Mouse (Mus musculus) urinary bladder, postnatal 14 days (tissue): Measurements from ENCODE around the gene Krt83.
"Not testable (repeated sequence)": the region's sequence is repeated elsewhere in the genome, so short reads cannot be mapped to it uniquely, and the experiment has no call there.

Experiments
- DNase-seq: peaks from one replicate; pipeline ENCODE4 v3.0.0; 2021; ENCODE audit warnings: low spot score

Gene Krt83

DNA sequence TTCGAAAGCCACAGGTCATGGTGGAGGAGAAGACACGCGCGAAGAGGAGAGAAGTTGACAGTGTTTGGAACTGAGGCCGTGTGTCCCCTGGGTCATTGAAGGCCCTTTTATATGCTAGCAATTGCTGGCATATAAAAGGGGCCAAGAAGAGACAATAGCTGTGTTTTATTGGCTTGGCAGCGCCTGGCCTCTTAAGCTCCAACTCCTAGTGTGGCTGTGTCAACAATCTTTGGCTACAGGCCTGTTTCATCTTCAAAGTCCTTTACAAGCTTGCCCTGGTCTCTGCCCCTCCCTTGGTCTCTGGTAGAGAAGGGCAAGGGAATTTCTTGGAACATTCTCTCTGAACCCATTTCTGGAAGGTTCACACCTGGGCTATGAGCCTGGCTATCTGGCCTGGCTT lies at the start of gene Krt83:
TSS of gene Krt83 (minus strand) at position 82 of the 400 bp plus-strand sequence.
- no peak for DNase-seq

DNA sequence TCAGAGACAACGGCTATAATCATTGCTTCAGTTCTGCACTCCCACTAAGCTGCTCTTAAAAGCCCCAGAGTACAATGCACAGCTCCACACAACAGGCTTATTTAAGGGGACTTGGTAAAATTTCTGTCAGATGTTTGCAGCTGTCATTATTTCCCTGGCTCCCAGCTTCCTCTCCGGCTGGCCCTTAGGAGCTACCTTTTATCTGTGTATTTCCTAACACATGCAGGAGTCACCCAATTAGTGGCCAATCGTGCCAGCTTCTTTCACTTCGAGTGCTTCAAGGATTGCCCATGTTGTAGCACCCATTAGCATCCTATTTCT lies 47.2 kb upstream of the Krt83 start:
- no peak for DNase-seq

DNA sequence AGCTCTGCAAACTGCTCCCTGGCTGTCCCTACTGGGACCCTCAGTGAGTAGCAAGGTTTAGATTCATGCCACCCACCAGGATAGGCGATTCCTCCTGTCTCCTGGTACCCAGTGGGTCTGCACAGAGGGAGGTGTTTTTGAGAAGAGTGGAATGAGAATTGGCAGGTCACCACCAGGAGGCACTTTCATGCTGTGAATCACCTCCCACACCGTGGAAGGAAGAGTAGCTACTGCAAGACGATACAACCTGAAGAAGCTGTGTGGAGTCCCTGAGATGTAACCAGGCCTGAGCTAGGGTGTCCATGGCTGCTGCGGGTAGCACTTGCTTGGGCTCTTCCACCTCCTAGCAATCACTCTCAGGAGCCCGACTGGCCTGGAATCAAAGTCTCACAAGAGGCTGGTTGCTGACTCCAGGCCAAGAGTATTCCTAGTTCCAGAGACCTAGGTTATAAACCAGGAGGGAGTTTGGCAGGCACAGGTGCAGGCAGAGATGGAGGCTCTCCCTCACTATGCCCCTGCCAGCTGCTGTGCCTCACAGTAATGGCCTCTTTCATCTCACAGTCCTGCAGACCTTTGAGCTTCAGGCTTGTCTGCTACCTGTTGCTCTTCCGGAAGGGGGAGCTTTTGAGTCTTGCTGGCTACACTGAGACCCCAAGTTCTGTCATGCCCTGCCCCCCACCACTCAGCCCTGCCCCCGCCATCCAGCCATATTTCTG lies 46.7 kb upstream of the Krt83 start:
- peak; percentile 20 for DNase-seq

DNA sequence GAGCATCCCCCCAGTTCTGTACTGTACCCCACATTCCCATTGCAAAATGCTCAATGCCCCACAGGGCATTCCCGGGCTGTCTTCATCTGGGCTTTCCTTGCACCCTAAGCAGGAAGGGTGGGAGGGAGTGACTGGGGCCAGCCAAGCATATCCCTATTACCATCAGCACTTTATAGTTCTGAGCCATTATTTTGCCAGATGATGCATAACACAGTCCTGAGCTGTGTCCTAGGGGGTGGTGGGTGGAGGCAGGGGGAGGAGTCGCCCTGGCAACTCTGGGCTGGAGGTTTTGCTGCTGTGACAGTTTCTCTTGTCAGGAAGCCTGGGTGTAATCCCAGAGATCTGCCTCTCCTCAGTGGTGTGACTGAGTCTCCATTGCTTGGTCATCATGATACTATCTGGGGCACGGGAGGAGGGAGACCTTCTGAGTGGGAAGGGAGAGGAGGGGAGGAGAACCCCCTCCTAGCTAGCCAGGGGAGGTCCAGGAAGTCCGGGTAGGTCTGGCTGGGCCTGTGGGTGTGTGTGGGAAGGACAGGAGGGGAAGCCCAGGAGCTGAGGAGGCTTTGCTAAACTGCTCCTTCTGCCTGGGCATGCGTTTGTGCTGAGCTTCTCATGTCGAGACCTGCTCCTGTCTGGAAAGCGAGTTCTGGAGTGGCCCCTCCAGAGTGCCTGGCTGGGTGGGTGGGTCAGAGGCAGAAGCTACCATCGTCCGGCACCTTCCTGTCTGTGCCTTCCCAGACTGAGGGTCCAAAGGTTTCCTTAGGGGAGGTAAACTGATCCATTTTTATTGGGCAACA lies 44.9 kb upstream of the Krt83 start:
- DNase-seq, result peak; percentile 70

DNA sequence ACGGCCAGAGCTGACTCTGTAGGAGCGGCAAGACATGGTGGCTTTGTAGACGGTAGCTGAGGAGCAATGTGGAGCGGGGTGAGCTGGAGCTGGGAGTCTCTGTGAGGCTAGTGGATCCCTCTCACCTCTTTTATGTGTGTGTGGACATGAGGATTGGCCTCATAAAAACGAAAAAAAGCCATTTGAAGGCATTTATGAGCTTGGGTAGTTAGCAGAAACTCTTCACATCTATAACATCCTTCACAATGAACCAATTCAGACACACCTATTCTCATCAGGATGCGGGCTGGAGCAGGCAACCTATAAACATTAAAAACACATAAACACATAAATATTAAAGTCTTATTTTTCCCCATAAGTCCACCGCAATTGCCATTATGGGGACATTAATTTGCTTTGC lies 41.4 kb upstream of the Krt83 start, which contains the start of gene Krt84:
TSS of gene Krt84 (minus strand) at position 101 of the 400 bp plus-strand sequence.
- no peak for DNase-seq

DNA sequence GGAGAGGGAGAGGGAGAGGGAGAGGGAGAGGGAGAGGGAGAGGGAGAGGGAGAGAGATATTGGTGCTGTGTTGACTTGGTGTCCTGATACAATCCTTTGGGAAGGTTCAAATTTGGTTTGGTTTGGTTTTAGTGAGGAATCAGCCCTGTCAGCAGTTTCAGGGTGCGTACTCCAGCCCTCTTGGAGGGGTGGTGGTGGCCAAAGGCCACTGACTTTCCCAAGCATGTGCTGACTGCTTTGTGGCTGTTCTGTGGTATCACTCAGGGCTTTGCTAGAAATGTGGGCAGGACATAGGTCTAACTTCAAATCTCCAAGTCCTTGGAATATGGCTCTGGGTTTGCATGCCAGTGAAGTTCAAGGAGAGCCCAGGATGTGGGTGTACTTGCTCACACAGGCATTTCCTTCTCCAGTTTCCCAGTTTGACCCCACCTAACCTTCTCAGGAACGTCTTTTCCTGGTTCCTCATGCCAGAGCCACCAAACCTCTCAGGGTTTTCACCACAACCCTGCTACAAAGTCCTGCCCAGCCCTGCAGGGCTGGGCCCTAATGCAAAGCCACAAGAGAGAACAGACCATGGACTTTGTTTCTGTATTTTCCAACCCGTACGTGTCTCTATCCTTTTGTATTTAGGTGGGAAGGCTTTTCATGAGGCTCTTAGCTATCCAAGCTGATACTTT lies 31.4 kb upstream of the Krt83 start:
- DNase-seq, result no peak

DNA sequence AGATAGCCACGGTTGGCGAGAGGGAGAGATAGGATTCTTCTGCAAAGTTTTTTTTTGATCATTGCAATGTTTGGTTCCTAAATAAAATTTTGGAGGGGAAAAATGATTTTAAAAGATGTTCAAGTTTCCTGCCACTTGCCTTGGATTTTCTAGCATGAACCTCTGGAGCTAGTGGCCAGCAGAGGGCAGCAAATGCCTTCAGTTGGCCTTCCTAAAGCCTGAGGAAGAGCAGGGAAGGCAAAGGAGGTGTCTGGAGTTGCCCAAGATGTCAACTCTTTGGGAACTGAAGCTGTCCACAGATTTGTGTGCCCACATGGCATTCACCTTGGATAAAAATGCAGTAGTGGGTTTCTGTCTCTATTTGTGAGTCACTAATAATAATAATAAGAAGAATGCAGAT lies 28.5 kb upstream of the Krt83 start:
- peak; percentile 86 for DNase-seq

DNA sequence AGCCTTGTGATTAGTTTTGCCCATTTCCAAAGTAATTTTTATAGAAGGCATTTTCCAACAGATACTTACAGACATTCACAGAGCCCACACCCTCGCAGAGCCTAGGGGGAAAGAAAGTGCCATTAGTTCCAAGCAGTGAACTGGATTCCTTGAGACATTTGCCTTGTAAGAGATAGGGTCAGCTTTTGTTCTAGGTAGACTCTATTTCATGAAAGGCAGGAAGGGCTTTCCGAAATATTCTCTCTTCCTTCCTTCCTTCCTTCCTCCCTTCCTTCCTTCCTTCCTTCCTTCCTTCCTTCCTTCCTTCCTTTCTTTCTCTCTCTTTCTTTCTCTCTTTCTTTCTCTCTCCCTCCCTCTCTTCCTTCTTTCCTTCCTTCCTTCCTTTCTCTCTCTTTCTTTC lies 25.8 kb upstream of the Krt83 start, which contains the start of gene Gm49425:
TSS of gene Gm49425 (minus strand) at position 101 of the 400 bp plus-strand sequence.
- not testable (repeated sequence) for DNase-seq

DNA sequence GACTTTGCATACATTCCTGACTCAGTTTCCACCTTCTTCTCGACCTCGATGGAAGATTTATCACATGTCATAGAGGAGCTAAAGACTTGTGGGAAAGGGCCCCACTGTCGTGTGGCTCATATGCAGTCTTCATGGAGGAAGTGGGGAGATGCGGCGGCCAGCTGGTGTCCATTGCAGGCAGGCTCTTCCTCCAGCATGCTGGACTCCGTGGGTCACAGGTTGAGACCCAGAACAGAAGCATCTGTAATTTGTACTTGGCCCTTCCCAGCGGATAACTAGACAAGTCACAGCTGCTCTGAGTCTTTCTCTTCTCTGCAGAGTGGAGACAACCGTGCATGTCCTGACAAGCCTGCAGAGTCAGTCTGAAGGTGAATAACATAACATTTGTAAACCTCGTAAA lies 16.9 kb upstream of the Krt83 start:
- DNase-seq, result peak; percentile 9

DNA sequence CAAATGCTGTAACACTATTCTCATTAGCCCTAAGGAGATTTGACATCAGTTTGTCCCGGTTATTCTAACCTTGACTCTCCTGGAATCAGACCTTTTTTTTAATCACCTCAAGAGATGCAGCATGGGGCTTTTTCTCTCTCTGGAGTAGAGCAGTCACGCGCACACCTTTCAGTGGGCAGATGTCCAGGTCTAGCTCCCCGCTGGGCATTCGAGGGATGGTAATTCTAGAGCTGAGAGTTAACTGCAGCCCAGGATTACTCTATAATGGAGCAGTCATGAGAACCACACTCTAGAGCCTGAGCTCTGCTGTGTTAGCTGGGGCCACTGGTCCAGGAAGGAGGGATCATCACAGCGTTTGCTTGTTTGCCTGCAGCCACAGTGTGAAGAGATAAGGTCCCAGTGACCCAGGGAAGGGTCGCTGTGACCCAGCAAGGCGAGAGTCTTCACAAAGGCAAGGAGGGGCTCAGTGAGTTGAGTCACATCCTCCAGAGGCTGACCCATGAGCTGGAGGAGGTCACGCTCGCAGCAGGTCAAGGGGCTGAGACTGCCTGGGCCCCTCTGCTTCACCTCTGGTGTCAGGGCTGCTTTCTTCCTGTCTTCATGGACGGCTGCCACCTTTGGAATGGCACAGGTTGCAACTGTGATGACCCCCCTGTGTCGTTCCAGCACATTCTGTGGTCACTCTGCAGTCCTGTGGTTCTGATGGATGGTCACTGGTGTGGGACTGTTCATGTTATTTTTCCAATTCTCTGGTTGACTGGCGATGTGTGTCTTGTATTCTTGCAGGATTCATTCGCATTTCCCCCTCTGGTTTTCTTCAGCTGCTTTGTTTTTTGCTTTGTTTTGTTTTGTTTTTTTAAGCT lies 15.8 kb upstream of the Krt83 start:
- no peak for DNase-seq

DNA sequence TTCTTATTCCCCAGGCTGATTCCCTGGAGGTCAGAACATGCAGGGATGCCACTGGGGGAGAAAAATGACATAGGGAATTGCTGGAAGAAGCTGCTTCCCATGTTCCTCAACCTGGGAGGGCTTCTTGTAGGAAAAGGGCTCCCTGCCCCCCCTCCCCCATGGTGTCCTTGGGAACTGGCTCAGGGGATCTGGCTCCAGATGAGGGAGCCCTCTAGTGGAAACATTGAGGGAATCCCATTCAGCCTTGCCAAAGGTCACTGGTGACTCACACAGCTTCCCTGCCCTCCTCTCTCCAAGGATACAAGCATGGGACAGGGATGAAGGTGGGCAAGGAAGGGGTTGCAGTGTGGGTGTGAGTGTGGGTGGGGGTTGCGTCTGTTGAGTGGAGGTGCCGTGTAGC lies 5.9 kb upstream of the Krt83 start:
- DNase-seq, result peak; percentile 49

DNA sequence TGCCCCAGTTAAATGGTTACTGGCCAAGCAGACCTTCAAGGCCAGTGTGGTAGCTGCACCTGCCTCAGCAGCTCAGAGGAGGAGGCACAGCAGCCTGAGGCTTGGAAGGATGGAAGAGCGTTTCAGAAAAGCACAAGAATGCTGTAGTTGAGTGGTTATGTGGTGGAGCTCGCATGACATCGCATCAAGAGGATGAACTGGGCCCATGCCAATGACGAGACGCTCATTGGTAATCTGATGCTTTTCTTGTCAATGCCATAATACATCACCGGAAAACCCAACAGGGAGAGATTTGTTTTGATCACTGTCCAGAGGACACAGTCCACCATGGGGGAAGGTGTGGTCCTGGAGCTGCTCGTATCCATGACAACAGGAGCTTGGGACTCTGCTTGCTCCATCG lies 4.0 kb upstream of the Krt83 start:
- no peak for DNase-seq

DNA sequence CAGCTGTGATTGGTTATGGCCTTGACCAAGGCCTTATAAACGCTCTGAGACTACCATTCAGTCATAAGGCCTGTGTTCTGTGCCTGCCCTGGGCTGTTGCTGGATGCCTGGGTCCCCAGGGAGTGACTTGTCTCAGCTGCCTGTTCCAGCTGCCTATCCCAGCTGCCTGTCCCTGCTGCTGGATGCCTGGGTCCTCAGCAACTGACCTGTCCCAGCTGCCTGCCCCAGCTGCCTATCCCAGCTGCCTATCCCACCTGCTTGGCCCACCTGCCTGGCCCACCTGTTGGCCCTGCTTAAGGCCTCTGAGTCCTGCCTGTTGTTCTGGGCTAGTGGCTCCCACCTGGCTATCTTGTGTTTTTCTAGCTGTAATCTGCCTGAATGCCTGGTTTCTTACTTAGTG lies 2.9 kb upstream of the Krt83 start:
- DNase-seq, result no peak

DNA sequence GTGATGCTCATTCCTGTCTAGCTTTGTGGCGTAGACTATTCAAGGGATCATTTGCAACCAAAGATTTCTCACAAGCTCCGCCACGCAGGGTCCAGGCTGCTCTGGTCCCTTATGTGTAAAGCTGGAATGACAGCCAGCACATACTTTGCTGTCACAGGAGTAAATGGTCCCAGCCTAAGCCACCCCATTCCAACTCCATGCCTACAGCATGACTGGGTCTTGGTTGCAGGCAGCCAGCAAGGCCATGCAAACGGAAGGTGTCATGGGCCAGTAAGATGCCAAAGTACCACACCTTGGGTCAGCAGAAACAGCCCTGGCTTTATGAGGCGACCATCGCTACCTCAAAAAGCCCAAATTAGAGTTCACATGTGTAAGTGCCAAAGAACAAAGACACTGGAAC lies 2.4 kb upstream of the Krt83 start:
- no peak for DNase-seq

DNA sequence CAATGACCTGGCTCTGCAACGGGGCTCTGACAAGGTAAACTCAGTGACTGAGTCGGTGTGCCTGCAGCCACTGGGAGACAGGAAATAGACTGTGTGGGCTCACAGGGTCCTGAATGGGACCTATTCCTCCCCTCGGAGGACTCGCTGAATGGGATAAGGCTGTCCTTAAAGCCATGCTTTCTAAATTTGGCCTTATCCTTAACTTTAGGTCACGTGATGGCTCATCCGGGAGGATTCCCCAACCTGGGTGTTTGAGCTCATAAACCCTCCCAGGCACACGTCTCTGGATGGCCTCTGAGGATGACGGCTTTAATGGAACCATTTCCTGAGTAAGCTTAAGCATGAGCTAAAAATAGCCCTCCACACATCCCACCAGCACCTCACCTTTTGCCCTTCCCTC lies 1.4 kb upstream of the Krt83 start:
- DNase-seq, result no peak

DNA sequence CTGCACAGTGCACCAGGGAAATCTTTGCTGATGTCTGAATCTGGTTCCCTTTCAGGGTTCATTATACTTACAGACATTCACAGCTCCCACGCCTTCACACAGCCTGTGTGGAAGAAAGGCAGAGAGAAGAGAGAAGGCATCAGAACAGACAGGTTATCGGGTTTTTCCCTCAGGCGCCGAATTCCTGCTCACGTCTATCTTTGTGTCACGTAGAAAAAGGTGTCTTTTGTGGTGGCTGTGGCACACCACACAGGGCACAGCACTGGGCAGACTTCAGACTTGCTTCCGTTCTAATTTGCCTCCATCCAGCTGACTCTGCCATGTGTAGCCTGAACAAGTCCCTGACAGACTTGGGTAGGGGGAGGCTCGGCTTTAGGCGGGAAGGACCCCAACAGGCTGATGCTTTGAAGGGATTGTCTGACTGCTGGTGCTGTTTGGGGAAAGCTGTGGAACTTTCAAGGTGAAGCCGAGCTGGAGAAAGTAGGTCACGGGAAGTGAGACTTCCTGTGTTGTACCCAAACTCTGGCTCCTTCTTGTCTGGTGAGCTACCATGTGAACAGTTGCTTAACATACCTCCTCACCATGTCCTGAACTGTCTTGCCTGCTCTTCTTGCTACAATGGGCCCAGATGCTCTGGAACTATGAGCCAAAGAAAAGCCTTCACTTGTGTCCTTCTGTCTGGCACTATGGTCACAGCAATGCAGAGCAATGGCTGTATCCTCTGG lies 5.2 kb downstream of the Krt83 start:
- no peak for DNase-seq

DNA sequence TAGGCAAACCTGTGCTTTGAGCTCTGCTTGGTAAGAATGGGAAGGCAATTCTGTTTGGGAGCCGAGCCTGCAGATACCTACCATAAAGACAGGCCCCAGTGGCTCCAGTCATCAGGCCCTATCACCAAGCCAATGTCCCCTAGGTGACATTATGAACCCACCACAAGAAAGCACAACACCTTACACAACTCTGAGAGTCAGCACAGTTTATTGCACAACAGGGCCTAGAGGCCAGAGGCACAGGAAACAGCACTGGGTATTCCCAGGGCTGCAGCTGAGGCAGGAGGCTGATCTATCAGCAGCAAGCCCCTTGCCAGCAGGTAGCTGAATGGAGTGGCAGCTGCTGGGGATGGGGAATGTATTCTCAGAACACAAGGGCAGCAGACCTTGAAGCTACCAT lies 6.4 kb downstream of the Krt83 start:
- DNase-seq, result no peak

DNA sequence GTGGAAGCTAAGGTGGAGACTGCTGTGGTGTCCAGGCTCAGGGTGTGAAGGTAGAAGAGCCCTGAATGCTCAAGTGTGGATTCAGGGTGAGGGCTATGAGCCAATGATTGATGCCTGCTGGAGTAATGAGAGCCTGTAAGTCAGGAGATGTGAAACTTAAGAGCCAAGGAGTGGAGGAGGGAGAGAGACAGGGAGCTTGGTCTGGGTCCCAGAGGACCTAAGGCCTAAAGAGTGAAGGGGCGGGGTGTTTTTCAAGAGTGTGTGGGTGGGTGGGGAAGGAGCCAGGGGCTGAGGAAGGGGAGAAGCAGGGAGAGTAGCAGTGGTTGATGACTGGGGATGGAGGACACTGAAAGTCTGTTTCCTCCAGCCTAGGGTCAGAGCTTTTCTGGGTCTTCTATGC lies 7.7 kb downstream of the Krt83 start:
- DNase-seq, result no peak

DNA sequence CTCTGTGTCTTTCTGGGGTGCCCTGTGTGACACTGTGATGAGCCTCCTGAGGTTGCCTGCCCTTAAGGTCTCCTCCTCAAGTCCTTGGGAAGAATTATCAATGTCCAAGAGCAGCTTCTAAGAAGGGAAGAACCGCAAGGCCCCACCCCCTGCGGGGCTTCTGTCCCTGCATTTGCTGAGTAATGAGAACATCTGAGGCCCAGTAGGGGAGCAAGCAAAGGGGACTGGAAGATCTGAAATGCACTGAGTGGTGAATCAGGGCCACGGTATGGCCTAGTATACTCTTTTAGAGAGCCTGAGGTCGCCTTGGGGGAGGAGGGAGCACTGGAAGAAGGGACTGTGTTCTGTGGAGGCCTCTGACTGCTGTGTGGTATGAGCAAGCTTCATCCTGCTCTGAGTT lies 9.3 kb downstream of the Krt83 start:
- no peak for DNase-seq

DNA sequence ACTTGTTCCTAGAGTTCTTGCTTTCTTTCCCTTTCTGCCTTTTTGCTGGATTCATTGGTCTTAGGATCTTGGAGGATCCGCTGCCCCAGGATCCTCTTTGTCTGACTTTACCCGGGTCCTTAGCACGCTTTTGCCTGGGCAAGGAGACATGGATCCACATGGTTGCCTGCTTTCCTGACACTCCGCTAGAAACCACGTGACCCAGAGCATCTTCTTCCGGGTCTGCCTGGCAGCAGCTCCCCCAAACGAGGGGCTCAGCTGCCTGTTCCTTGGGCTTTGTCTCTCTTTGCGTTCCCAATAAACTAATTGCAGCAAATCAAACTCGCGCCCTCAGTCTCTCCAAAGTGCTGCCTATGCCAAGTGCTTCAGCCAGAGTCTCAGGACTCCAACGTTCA lies 11.6 kb downstream of the Krt83 start:
- DNase-seq, result no peak

DNA sequence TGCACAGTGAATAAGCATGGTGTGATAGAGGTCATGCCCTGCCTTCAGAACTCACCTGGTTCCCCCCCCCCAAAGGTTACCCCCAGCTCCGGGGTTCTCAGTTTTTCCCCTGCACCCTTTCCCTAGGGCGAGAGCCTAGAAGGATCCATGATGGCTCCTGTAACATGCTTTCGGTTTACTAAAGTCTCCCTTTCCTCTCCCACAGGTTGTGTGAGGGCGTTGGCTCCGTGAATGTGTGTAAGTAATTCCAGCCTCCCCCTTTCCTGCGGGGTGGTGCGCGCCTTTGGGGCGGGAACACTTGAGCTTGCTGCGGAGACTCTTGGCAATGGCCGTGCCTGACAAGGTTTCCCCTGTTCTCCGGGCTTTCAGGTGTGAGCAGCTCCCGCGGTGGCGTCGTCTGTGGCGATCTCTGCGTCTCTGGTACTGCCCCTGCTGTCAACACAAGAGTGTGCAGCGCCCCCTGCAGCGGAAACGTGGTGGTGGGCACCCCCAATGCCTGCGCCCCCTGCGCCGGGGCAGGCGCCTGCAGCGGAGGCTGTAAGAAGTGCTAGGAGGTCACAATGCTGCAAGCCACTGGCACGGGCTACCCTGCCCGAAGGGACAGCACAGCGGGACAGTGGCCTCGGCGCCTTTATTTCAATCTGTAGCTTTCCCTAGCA lies 12.2 kb downstream of the Krt83 start:
- peak; percentile 56 for DNase-seq
